Mouse (Mus musculus): ENCODE measurements around the gene Fzr1. TPM values are rescaled to one million over a fixed set of nuclear protein-coding genes. Genes with fewer than 3 reads are reported as not detected.

The Fzr1 gene
- polyA plus RNA-seq, 1 experiment from 2014 or later: 51.4 TPM

DNA sequence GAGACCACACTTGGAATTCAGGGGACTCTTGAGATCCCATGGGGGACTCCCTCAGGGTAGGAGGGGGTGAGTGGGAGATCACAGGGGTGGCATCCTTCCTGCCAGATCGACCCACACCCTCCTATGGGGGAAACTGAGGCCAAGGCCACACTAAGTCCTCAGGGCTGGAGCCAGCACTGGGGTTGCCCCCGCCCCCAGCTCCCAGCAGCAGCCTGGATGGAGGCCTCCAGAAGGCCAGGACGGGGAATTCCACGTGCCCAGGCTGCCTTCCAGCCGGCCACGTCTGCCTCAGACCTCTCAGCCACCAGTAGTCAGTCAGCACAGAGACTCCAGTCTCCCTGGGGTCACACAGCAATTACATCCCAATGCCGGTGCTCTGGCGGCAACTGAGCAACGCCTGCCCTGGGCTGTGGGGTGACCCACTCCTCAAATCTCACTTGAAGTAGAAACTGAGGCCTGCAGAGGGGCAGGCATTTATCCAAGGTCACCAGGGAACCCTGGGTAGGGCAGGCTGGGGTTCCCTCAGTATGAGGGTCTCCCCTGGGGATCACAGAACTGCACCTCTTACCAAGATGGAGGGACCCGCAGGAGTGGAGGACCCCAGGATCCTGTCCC is 47.0 kb upstream of the Fzr1 start:
- WGBS: 48% methylated on average over 10 of the region's 10 CpGs
- peaks cover 8% of the 10 kb centered on the region; the same call in 1 of the 2 replicates for H3K4me1 ChIP-seq (replicated peaks; ENCODE audit: control insufficient read depth, insufficient read depth)
- no peaks in the 10 kb centered on the region for H3K9me3 ChIP-seq (ENCODE audit: control insufficient read depth, low read length)
- DNase-seq (ENCODE audit: low spot score) (peak; percentile 30), ATAC-seq (ENCODE audit: low FRiP score, low TSS enrichment) (no peak)
- no peaks in the 10 kb centered on the region for H3K36me3 ChIP-seq (ENCODE audit: control insufficient read depth, insufficient read depth, low read length)
- peak overlapping the region; percentile 41; the same call in 1 of the 2 replicates for H3K9ac ChIP-seq (ENCODE audit: low read length)
- H3K4me2 ChIP-seq (replicated peaks; ENCODE audit: low read depth): peak overlapping the region; percentile 77
- TF ChIP-seq CTCF (IDR thresholded peaks at IDR 0.05; ENCODE audit: low read depth) (no peak), EP300 (optimal IDR thresholded peaks at IDR 0.05) (no peak)
- peak overlapping the region; percentile 62 for H3K4me3 ChIP-seq (ENCODE audit: low read depth, low read length)
- H3K27me3 ChIP-seq (ENCODE audit: control insufficient read depth, insufficient read depth, low read length): no peaks in the 10 kb centered on the region
- peak overlapping the region; percentile 70 for H3K27ac ChIP-seq (replicated peaks)

DNA sequence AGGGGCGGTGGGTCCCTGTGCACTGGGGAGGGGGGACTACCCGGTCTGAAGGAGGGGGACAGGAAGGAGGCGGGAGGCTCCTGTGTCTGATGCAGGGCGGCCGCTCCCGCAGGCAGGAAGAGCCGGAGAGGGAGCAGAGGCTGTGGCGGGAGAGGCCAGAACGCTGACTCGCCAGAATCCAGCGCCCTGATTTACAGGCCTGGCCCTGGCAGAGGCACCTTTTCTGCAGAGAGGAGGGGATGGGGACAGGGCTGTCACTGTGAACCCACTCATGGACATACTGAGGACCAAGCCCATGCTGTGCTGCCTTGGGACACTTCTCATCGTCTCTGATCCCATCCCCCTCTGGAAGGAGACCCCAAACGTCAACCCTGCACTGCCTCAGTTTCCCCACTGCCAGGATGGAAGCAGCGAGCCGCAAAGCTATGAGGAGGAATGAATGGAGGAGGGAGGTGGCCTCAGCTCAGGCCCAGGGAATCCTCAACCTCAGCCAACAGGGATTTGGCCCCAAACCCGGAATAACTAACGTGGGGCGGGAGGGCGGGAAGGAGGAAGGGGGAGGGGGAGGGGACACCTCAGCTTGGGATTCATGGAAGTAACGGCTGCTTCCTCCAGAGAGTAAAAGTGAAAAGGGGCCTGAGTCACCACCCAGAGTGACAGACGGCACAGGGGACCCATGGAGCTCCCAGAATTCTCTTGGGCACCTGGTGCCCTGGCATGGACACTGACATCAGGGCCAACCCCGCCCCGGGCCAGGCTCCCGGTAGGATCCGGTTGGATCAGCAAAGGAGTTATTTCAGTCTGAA is 46.1 kb upstream of the Fzr1 start:
- DNase-seq (ENCODE audit: low spot score) (peak; percentile 33), ATAC-seq (ENCODE audit: low FRiP score, low TSS enrichment) (no peak)
- peak overlapping the region; percentile 41; the same call in 1 of the 2 replicates for H3K9ac ChIP-seq (ENCODE audit: low read length)

GRCm38 (mm10) chr10:81423476-81424245 is 45.3 kb upstream of the Fzr1 start:
- TF ChIP-seq EP300 (optimal IDR thresholded peaks at IDR 0.05): no peak
- TF ChIP-seq CTCF (IDR thresholded peaks at IDR 0.05; ENCODE audit: low read depth): no peak
- DNase-seq (ENCODE audit: low spot score) (peak; percentile 11), ATAC-seq (ENCODE audit: low FRiP score, low TSS enrichment) (no peak)
- peaks cover 8% of the 10 kb centered on the region; the same call in 1 of the 2 replicates for H3K4me1 ChIP-seq (replicated peaks; ENCODE audit: control insufficient read depth, insufficient read depth)
- no peak overlapping the region for H3K9ac ChIP-seq (ENCODE audit: low read length)
- no peaks in the 10 kb centered on the region for H3K9me3 ChIP-seq (ENCODE audit: control insufficient read depth, low read length)
- H3K27me3 ChIP-seq (ENCODE audit: control insufficient read depth, insufficient read depth, low read length): no peaks in the 10 kb centered on the region
- peak overlapping the region; percentile 77 for H3K4me2 ChIP-seq (replicated peaks; ENCODE audit: low read depth)
- H3K4me3 ChIP-seq (ENCODE audit: low read depth, low read length): no peak overlapping the region
- 74% methylated on average over 4 of the region's 4 CpGs for WGBS
- 0 out of 2 replicates have a peak overlapping the region, but pooled peaks have one; percentile 70 for H3K27ac ChIP-seq (replicated peaks)
- H3K36me3 ChIP-seq (ENCODE audit: control insufficient read depth, insufficient read depth, low read length): 0 out of 2 replicates have a peak, but pooled peaks cover 3% of the 10 kb centered on the region

More for the DNA sequence above, 46.1 kb upstream of the Fzr1 start:
- no peak for TF ChIP-seq CTCF (IDR thresholded peaks at IDR 0.05; ENCODE audit: low read depth)
- TF ChIP-seq EP300 (optimal IDR thresholded peaks at IDR 0.05): no peak
- WGBS: 7% methylated on average over 21 of the region's 25 CpGs
- Histone ChIP-seq H3K4me1 (replicated peaks; ENCODE audit: control insufficient read depth, insufficient read depth) (peaks cover 8% of the 10 kb centered on the region; the same call in 1 of the 2 replicates), H3K9me3 (ENCODE audit: control insufficient read depth, low read length) (no peaks in the 10 kb centered on the region), H3K36me3 (ENCODE audit: control insufficient read depth, insufficient read depth, low read length) (no peaks in the 10 kb centered on the region), H3K27me3 (ENCODE audit: control insufficient read depth, insufficient read depth, low read length) (no peaks in the 10 kb centered on the region), H3K27ac (replicated peaks) (peak overlapping the region; percentile 70), H3K4me2 (replicated peaks; ENCODE audit: low read depth) (peak overlapping the region; percentile 77), H3K4me3 (ENCODE audit: low read depth, low read length) (peak overlapping the region; percentile 62)

GRCm38 (mm10) chr10:81422661-81423217 is 44.4 kb upstream of the Fzr1 start:
- WGBS: 76% methylated on average over 3 of the region's 3 CpGs
- Histone ChIP-seq H3K9me3 (ENCODE audit: control insufficient read depth, low read length) (no peaks in the 10 kb centered on the region), H3K4me2 (replicated peaks; ENCODE audit: low read depth) (no peak overlapping the region), H3K27ac (replicated peaks) (no peak overlapping the region), H3K9ac (ENCODE audit: low read length) (no peak overlapping the region), H3K4me1 (replicated peaks; ENCODE audit: control insufficient read depth, insufficient read depth) (peaks cover 9% of the 10 kb centered on the region; the same call in 1 of the 2 replicates), H3K27me3 (ENCODE audit: control insufficient read depth, insufficient read depth, low read length) (no peaks in the 10 kb centered on the region), H3K36me3 (ENCODE audit: control insufficient read depth, insufficient read depth, low read length) (0 out of 2 replicates have a peak, but pooled peaks cover 3% of the 10 kb centered on the region), H3K4me3 (ENCODE audit: low read depth, low read length) (no peak overlapping the region)
- ATAC-seq (ENCODE audit: low FRiP score, low TSS enrichment): no peak
- no peak for DNase-seq (ENCODE audit: low spot score)
- TF ChIP-seq CTCF (IDR thresholded peaks at IDR 0.05; ENCODE audit: low read depth): no peak
- TF ChIP-seq EP300 (optimal IDR thresholded peaks at IDR 0.05): no peak

DNA sequence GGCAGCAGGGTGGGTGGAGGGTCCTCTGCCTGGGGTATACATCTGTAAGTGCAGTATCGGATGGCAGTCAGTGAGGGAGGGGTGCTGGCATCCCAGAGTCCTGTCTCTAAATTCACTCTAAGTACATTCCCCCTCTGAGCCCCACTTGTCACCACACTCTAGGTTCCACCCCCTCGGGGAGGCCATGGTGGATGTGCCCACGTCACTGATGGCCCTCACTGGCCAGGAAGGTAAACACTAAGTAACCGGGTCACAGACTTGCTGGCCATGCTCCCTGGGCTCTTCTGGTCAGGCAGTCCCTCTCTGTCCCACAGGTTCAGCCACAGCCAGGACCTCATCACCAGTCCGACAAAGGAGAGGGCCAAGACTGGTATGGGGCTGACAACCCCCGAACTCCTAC is 43.9 kb upstream of the Fzr1 start:
- Histone ChIP-seq H3K4me2 (replicated peaks; ENCODE audit: low read depth) (no peak overlapping the region), H3K4me1 (replicated peaks; ENCODE audit: control insufficient read depth, insufficient read depth) (peaks cover 10% of the 10 kb centered on the region; the same call in 1 of the 2 replicates), H3K9me3 (ENCODE audit: control insufficient read depth, low read length) (no peaks in the 10 kb centered on the region), H3K36me3 (ENCODE audit: control insufficient read depth, insufficient read depth, low read length) (0 out of 2 replicates have a peak, but pooled peaks cover 3% of the 10 kb centered on the region), H3K4me3 (ENCODE audit: low read depth, low read length) (no peak overlapping the region), H3K9ac (ENCODE audit: low read length) (no peak overlapping the region), H3K27ac (replicated peaks) (no peak overlapping the region), H3K27me3 (ENCODE audit: control insufficient read depth, insufficient read depth, low read length) (no peaks in the 10 kb centered on the region)
- ATAC-seq (ENCODE audit: low FRiP score, low TSS enrichment) (no peak), DNase-seq (ENCODE audit: low spot score) (peak; percentile 15)
- WGBS: 67% methylated on average over 5 of the region's 6 CpGs
- no peak for TF ChIP-seq CTCF (IDR thresholded peaks at IDR 0.05; ENCODE audit: low read depth)
- TF ChIP-seq EP300 (optimal IDR thresholded peaks at IDR 0.05): no peak

All from stomach, postnatal 0 days (tissue).